Mouse (Mus musculus) liver, adult 2 months (tissue): ENCODE data around the gene Pus10.

Experiments
- CTCF ChIP-seq: fragments of 200-500 bp; IDR thresholded peaks from 2 replicates; pipeline ENCODE4 v1.5.1; 2011; ENCODE audit warnings: low read depth, low read length, control low read depth
- POLR2A ChIP-seq: fragments of 200-500 bp; IDR thresholded peaks from 2 replicates; pipeline ENCODE4 v1.6.1; 2011; ENCODE audit warnings: low read length, control low read depth; ENCODE audit not compliant: insufficient read depth; ENCODE audit errors: extremely low read depth

- no peak for TF ChIP-seq POLR2A
- no peak for TF ChIP-seq CTCF
These were observed 61.0 kb downstream of the Pus10 start for GRCm38 (mm10) chr11:23726441-23726840.
